In genomic region chr13:33951308-33952074, GRCm38 (mm10) we compare ENCODE assay signal across 21 mouse cellular contexts. TPM values are rescaled to one million over a fixed set of nuclear protein-coding genes. Genes with fewer than 3 reads are reported as not detected.
DNase-seq lines count a peak whose midpoint lies in the region; TF ChIP-seq lines count a peak whose summit lies in the region.
"Had no signal": no experiment of that assay in that cellular context is flagged by ENCODE, and none has a peak within 500 bp of the region (broad histone marks: within the 10 kb centered on the region; RNA-seq: fewer than 3 reads in every experiment).

No protein-coding gene starts in this region.

- no peak for TF ChIP-seq CTCF in gastrocnemius, adult 2 months (IDR thresholded peaks at IDR 0.05)

- H3K27ac ChIP-seq in gastrocnemius, adult 2 months = peak overlapping the region; percentile 75
- H3K27ac ChIP-seq: heart, embryonic 13.5 days; liver, embryonic 15.5 days; neural tube, embryonic 12.5 days had no signal

- peak; percentile 32 for DNase-seq in gastrocnemius, adult 2 months
- DNase-seq in gastrocnemius, postnatal 25 days = no peak
- DNase-seq in Muller cell, postnatal 12 days (ENCODE audit: inconsistent ontology term) = peak; percentile 73
- DNase-seq in adrenal gland, postnatal 25 days = peak; percentile 55
- peak; percentile 40 for DNase-seq in skeletal muscle tissue, adult 2 months (ENCODE audit: low read depth, low spot score)
- no peak for DNase-seq in left cerebral cortex, postnatal 14 days (ENCODE audit: low spot score in 2 of 2)
- no peak for DNase-seq in embryo, embryonic 11 days
- no peak for DNase-seq in urinary bladder, adult 2 months (ENCODE audit: low spot score)
- DNase-seq: B cell, adult 2 months; cerebellum, adult 11-12 months; cerebellum, postnatal 36 days; kidney, adult 2 months; kidney, postnatal 36 days; thymus, postnatal 25 days had no signal

- intact Hi-C loops in gastrocnemius, adult 2 months (cut with DNase I) = loop anchor here (10.0 kb wide), 1 partner anchor 203 kb away; no protein-coding TSS in a partner anchor
- intact Hi-C loops in left cerebral cortex, postnatal 14 days (cut with DNase I) = no loop called here

- no peak overlapping the region for H3K4me3 ChIP-seq in gastrocnemius, adult 2 months
- H3K4me3 ChIP-seq: heart, embryonic 13.5 days; liver, embryonic 15.5 days; neural tube, embryonic 12.5 days had no signal

RNA-seq across cellular contexts. Expression of gene Nqo2, which starts 13.0 kb away (rescaled TPM):
- 10 to 100 TPM in 1 of 2 experiments, 1 to 10 TPM in 1; 10.0 to 18.4 TPM for total RNA-seq in gastrocnemius, adult 2 months (2021)
- total RNA-seq in gastrocnemius, postnatal 25 days (2021) = 10 to 100 TPM; 14.6 to 15.6 TPM
- total RNA-seq in adrenal gland, postnatal 25 days (2021) = 61.7 and 75.1 TPM in 2 replicates
- 1 to 10 TPM; 5.2 to 6.2 TPM for total RNA-seq in left cerebral cortex, postnatal 14 days (2021)
- polyA plus RNA-seq in urinary bladder, adult 2 months (2012; rRNA removed) = 19.5 and 21.3 TPM in 2 replicates

RNA-seq across cellular contexts. Expression of gene Serpinb6c, which starts 46.0 kb away (rescaled TPM):
- under 1 TPM; 0.59 to 0.61 TPM for total RNA-seq in gastrocnemius, adult 2 months (2021)
- total RNA-seq in gastrocnemius, postnatal 25 days (2021) = under 1 TPM in 1 of 2 experiments, not detected in 1; 0.20 TPM
- total RNA-seq in adrenal gland, postnatal 25 days (2021) = not detected in 2 replicates
- total RNA-seq in left cerebral cortex, postnatal 14 days (2021) = 1 to 10 TPM; 1.0 to 1.1 TPM
- polyA plus RNA-seq in urinary bladder, adult 2 months (2012; rRNA removed) = 0.45 and 0.52 TPM in 2 replicates
- total RNA-seq: heart, postnatal 36 days; megakaryocyte-erythroid progenitor cell, adult 5-6 weeks had no signal
- polyA plus RNA-seq: embryonic facial prominence, embryonic 11.5 days; heart, embryonic 13.5 days; liver, embryonic 15.5 days; lung, postnatal 0 days had no signal

RNA-seq across cellular contexts. Expression of gene Ripk1, which starts 50.7 kb away (rescaled TPM):
- 1 to 10 TPM; 3.6 to 4.1 TPM for total RNA-seq in gastrocnemius, adult 2 months (2021)
- total RNA-seq in gastrocnemius, postnatal 25 days (2021) = 1 to 10 TPM; 4.3 to 4.4 TPM
- 35.0 and 35.3 TPM in 2 replicates for total RNA-seq in adrenal gland, postnatal 25 days (2021)
- 1 to 10 TPM; 6.2 to 8.1 TPM for total RNA-seq in left cerebral cortex, postnatal 14 days (2021)
- 8.9 and 15.2 TPM in 2 replicates for polyA plus RNA-seq in urinary bladder, adult 2 months (2012; rRNA removed)

RNA-seq across cellular contexts. Expression of gene Serpinb6a, which starts 51.1 kb away (rescaled TPM):
- total RNA-seq in gastrocnemius, adult 2 months (2021) = 100 to 1,000 TPM in 1 of 2 experiments, 10 to 100 TPM in 1; 93.9 to 299 TPM
- 10 to 100 TPM; 90.9 to 96.4 TPM for total RNA-seq in gastrocnemius, postnatal 25 days (2021)
- 497 and 541 TPM in 2 replicates for total RNA-seq in adrenal gland, postnatal 25 days (2021)
- 10 to 100 TPM; 35.2 to 39.3 TPM for total RNA-seq in left cerebral cortex, postnatal 14 days (2021)
- polyA plus RNA-seq in urinary bladder, adult 2 months (2012; rRNA removed) = 206 and 225 TPM in 2 replicates

Comparison
In these comparisons a context has a peak if more than half of its experiments do, and no peak if none do; other contexts are left out.
1. DNase-seq: peak in gastrocnemius, adult 2 months (single experiment), Muller cell, postnatal 12 days (single experiment), adrenal gland, postnatal 25 days (single experiment) and skeletal muscle tissue, adult 2 months (single experiment); none in gastrocnemius, postnatal 25 days (single experiment), left cerebral cortex, postnatal 14 days (0 of 2), embryo, embryonic 11 days (single experiment) and urinary bladder, adult 2 months (single experiment).